Mouse (Mus musculus): Measurements from ENCODE around the gene Cnbp. TPM values are rescaled to one million over a fixed set of nuclear protein-coding genes. Genes with fewer than 3 reads are reported as not detected.

Cnbp gene
- polyA plus RNA-seq, 1 experiment from 2014 or later = 1,125 TPM

DNA sequence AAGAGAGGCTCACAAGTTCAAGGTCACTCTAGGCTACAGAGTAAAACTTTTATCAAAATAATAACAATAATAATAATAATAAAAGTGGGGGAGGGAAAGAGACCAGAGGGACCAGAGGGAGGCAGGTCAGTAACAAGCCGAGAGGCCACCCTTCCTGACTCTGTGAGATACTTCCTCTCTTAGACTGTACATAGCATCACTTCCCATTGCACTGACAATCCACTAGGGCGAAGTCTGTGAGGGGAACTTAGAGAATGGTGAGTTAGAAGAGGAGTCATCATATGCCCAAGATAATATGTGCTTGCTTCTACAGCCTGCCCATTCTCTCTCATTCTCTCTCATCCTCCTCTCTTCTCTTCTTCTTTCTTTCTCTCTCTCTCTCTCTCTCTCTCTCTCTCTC is 44.9 kb downstream of the Cnbp start:
- no peak overlapping the region for H3K4me3 ChIP-seq (ENCODE audit: low read depth, low read length)
- no peaks in the 10 kb centered on the region for H3K4me1 ChIP-seq (replicated peaks; ENCODE audit: control insufficient read depth, insufficient read depth, low read length)
- no peak overlapping the region for H3K4me2 ChIP-seq (replicated peaks; ENCODE audit: low read depth, low read length)
- H3K27me3 ChIP-seq (ENCODE audit: control insufficient read depth, insufficient read depth, low read length) = 0 out of 2 replicates have a peak, but pooled peaks cover 2% of the 10 kb centered on the region
- H3K36me3 ChIP-seq (ENCODE audit: control insufficient read depth, insufficient read depth, low read length) = no peaks in the 10 kb centered on the region
- H3K9ac ChIP-seq (ENCODE audit: low read depth, low read length) = no peak overlapping the region
- no peak overlapping the region for H3K27ac ChIP-seq (ENCODE audit: low read depth, low read length)
- ATAC-seq (ENCODE audit: low FRiP score) (no peak), DNase-seq (ENCODE audit: low spot score) (no peak)
- WGBS = 86% methylated on average over 2 of the region's 2 CpGs
- no peaks in the 10 kb centered on the region for H3K9me3 ChIP-seq (ENCODE audit: control insufficient read depth, low read length)

DNA sequence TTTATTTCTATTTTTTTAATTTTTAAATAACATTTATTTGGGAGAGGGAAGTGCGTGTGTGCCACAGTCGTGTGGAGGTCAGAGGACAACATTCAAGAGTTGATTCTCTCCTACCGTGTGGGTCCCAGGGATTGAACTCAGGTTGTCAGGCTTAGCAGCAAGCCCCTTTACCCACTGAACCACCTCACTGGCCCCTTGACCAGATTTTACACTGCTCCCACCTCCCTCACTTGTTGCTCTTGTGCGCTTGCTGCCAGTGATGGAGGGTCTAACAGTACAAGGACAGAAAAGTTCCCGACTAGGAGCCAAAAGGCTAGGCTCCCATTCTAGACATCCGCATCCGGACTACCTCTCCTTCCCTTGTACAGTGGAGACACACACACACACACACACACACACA is 45.5 kb downstream of the Cnbp start:
- no peaks in the 10 kb centered on the region for H3K36me3 ChIP-seq (ENCODE audit: control insufficient read depth, insufficient read depth, low read length)
- no peak overlapping the region for H3K4me3 ChIP-seq (ENCODE audit: low read depth, low read length)
- no peak for DNase-seq (ENCODE audit: low spot score)
- WGBS = 83% methylated on average over 7 of the region's 7 CpGs
- H3K27ac ChIP-seq (ENCODE audit: low read depth, low read length) = no peak overlapping the region
- no peak overlapping the region for H3K9ac ChIP-seq (ENCODE audit: low read depth, low read length)
- no peaks in the 10 kb centered on the region for H3K9me3 ChIP-seq (ENCODE audit: control insufficient read depth, low read length)
- no peak for ATAC-seq (ENCODE audit: low FRiP score)
- H3K4me2 ChIP-seq (replicated peaks; ENCODE audit: low read depth, low read length) = no peak overlapping the region
- H3K27me3 ChIP-seq (ENCODE audit: control insufficient read depth, insufficient read depth, low read length) = 0 out of 2 replicates have a peak, but pooled peaks cover 2% of the 10 kb centered on the region
- no peaks in the 10 kb centered on the region for H3K4me1 ChIP-seq (replicated peaks; ENCODE audit: control insufficient read depth, insufficient read depth, low read length)

DNA sequence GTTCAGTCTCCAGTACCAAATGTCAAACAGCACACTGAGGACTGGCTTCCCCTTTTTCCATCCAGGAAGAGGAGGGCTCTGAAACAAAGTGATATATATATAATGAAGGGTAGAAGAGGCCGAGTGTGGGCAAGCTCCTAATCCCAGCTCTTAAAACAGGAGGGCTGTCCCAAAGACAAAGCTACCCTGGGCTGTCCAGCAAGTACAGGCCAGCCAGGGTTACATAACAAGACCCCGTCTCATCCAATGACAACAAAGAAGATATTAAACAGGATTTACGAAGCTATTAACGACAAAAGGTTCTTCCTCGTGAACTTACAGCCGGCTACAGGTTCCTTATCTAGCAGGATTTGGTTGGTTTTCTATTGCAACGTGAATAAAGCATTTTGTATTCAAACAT is 46.0 kb downstream of the Cnbp start:
- H3K9ac ChIP-seq (ENCODE audit: low read depth, low read length) = no peak overlapping the region
- no peaks in the 10 kb centered on the region for H3K9me3 ChIP-seq (ENCODE audit: control insufficient read depth, low read length)
- no peak overlapping the region for H3K4me3 ChIP-seq (ENCODE audit: low read depth, low read length)
- 91% methylated on average over 7 of the region's 7 CpGs for WGBS
- H3K27me3 ChIP-seq (ENCODE audit: control insufficient read depth, insufficient read depth, low read length) = 0 out of 2 replicates have a peak, but pooled peaks cover 2% of the 10 kb centered on the region
- no peaks in the 10 kb centered on the region for H3K4me1 ChIP-seq (replicated peaks; ENCODE audit: control insufficient read depth, insufficient read depth, low read length)
- ATAC-seq (ENCODE audit: low FRiP score) (no peak), DNase-seq (ENCODE audit: low spot score) (no peak)
- H3K27ac ChIP-seq (ENCODE audit: low read depth, low read length) = no peak overlapping the region
- H3K36me3 ChIP-seq (ENCODE audit: control insufficient read depth, insufficient read depth, low read length) = no peaks in the 10 kb centered on the region
- no peak overlapping the region for H3K4me2 ChIP-seq (replicated peaks; ENCODE audit: low read depth, low read length)

DNA sequence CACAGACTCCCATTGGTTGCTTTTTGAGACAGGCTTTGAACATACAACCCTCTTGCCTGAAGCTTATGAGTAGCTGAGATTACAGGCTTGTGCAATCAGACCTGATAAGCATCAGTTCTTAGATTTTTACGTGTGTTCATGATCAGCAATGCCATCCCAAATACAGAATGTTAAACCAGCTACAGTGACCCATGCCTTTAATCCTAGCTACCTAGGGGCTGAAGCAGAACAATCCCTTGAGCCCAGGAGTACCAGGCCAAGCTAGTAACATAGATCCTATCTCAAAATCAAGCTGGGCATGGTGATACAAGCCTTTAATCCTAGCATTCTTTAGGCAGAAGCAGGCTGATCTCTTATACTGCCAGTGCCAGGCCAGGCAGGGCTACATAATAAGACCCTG is 46.9 kb downstream of the Cnbp start:
- Histone ChIP-seq H3K4me3 (ENCODE audit: low read depth, low read length) (no peak overlapping the region), H3K9me3 (ENCODE audit: control insufficient read depth, low read length) (no peaks in the 10 kb centered on the region), H3K4me2 (replicated peaks; ENCODE audit: low read depth, low read length) (no peak overlapping the region), H3K27me3 (ENCODE audit: control insufficient read depth, insufficient read depth, low read length) (no peaks in the 10 kb centered on the region), H3K27ac (ENCODE audit: low read depth, low read length) (no peak overlapping the region), H3K4me1 (replicated peaks; ENCODE audit: control insufficient read depth, insufficient read depth, low read length) (no peaks in the 10 kb centered on the region), H3K36me3 (ENCODE audit: control insufficient read depth, insufficient read depth, low read length) (no peaks in the 10 kb centered on the region), H3K9ac (ENCODE audit: low read depth, low read length) (no peak overlapping the region)
- DNase-seq (ENCODE audit: low spot score) (no peak), ATAC-seq (ENCODE audit: low FRiP score) (no peak)
- WGBS = 84% methylated on average over 1 of the region's 1 CpGs

DNA sequence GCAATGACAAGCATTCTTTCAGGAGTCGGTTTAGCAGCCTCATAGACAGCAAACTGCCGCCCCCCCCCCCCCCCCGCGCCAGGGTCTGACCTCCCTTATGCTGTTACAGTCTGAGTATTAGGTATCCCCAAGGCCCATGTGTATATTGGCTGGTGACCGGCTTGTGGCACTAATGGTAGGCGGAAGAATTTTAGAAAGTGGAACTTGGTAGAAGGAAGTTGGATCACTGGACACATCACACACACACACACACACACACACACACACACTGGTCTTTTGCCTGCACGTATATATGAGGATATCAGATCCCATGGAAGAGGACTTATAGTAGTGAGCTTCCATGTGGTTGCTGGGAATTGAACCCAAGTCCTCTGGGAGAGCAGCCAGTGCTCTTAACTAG is 48.4 kb downstream of the Cnbp start:
- H3K4me1 ChIP-seq (replicated peaks; ENCODE audit: control insufficient read depth, insufficient read depth, low read length) = no peaks in the 10 kb centered on the region
- H3K9me3 ChIP-seq (ENCODE audit: control insufficient read depth, low read length) = no peaks in the 10 kb centered on the region
- H3K27ac ChIP-seq (ENCODE audit: low read depth, low read length) = no peak overlapping the region
- H3K27me3 ChIP-seq (ENCODE audit: control insufficient read depth, insufficient read depth, low read length) = no peaks in the 10 kb centered on the region
- H3K4me2 ChIP-seq (replicated peaks; ENCODE audit: low read depth, low read length) = no peak overlapping the region
- H3K4me3 ChIP-seq (ENCODE audit: low read depth, low read length) = no peak overlapping the region
- no peak overlapping the region for H3K9ac ChIP-seq (ENCODE audit: low read depth, low read length)
- 88% methylated on average over 7 of the region's 7 CpGs for WGBS
- DNase-seq (ENCODE audit: low spot score) (no peak), ATAC-seq (ENCODE audit: low FRiP score) (no peak)
- H3K36me3 ChIP-seq (ENCODE audit: control insufficient read depth, insufficient read depth, low read length) = no peaks in the 10 kb centered on the region

DNA sequence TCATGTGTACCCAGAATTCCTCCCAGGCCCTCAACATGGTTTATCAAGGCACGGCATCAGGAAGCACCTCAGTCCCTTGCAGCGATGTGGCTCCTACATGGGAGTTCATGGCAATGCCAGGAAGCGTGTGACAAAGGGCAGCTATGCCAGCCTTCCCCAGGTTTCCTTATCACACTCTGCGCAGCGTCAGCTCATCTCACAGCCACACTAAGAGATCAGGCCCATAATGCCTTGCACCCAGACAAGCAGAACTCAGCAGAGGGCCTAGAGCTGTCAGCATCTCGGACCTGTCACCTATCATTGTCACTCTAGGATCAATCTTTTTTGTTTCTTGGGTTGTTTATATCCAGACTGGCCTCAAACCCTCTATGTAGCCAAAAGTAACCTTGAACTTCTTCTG is 51.3 kb downstream of the Cnbp start:
- no peaks in the 10 kb centered on the region for H3K36me3 ChIP-seq (ENCODE audit: control insufficient read depth, insufficient read depth, low read length)
- DNase-seq (ENCODE audit: low spot score) (no peak), ATAC-seq (ENCODE audit: low FRiP score) (no peak)
- 90% methylated on average over 6 of the region's 6 CpGs for WGBS
- no peak overlapping the region for H3K4me2 ChIP-seq (replicated peaks; ENCODE audit: low read depth, low read length)
- no peak overlapping the region for H3K4me3 ChIP-seq (ENCODE audit: low read depth, low read length)
- H3K9me3 ChIP-seq (ENCODE audit: control insufficient read depth, low read length) = no peaks in the 10 kb centered on the region
- no peaks in the 10 kb centered on the region for H3K27me3 ChIP-seq (ENCODE audit: control insufficient read depth, insufficient read depth, low read length)
- H3K9ac ChIP-seq (ENCODE audit: low read depth, low read length) = no peak overlapping the region
- no peak overlapping the region for H3K27ac ChIP-seq (ENCODE audit: low read depth, low read length)
- no peaks in the 10 kb centered on the region for H3K4me1 ChIP-seq (replicated peaks; ENCODE audit: control insufficient read depth, insufficient read depth, low read length)

DNA sequence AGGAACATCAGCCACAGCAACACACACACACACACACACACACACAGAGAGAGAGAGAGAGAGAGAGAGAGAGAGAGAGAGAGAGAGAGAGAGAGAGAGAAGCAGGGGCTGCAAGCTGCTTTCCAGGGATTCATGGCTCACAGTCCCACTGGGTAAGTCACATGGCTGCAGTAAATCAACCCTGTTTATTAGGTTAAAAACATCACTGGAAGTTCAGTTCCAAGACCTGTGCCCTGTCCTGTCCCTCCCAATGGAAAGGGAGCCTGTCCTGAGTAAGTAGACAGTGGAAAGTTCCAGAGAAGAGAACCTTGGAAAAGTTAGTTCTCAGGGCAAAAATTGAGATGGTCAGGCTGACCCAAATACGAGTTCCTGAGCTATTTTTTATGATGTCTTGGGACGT is 53.6 kb downstream of the Cnbp start:
- Histone ChIP-seq H3K27me3 (ENCODE audit: control insufficient read depth, insufficient read depth, low read length) (no peaks in the 10 kb centered on the region), H3K4me2 (replicated peaks; ENCODE audit: low read depth, low read length) (no peak overlapping the region), H3K27ac (ENCODE audit: low read depth, low read length) (no peak overlapping the region), H3K36me3 (ENCODE audit: control insufficient read depth, insufficient read depth, low read length) (no peaks in the 10 kb centered on the region), H3K4me3 (ENCODE audit: low read depth, low read length) (no peak overlapping the region), H3K9ac (ENCODE audit: low read depth, low read length) (no peak overlapping the region), H3K4me1 (replicated peaks; ENCODE audit: control insufficient read depth, insufficient read depth, low read length) (no peaks in the 10 kb centered on the region), H3K9me3 (ENCODE audit: control insufficient read depth, low read length) (no peaks in the 10 kb centered on the region)
- DNase-seq (ENCODE audit: low spot score) (no peak), ATAC-seq (ENCODE audit: low FRiP score) (no peak)
- WGBS = 39% methylated on average over 2 of the region's 2 CpGs

DNA sequence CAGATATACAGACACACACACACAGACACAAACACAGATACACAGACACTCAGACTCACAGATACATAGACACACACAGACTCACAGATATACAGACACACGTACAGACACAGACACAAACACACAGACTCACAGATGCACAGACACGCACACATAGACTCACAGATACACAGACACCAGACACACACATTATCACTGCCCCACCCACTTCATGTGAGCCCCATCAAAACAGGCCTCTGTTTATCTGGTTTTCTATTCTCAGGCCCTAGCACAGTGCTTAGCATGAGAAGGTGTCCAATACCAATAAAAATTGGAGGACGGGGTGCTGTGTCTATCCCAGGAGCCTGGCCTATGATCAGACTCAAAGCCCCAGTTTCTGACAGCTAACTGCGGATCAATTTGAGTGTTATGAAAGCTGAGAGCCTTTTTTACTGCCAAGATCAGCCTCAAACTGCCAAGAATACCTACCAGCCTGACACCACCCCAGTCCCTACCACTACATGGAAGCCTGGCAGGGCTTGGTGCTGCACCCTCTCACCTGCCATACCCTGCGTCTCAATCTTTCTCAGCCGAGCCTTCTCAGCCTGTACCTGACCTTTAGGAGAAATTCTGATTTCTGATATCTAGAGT is 54.5 kb downstream of the Cnbp start:
- H3K4me1 ChIP-seq (replicated peaks; ENCODE audit: control insufficient read depth, insufficient read depth, low read length) = no peaks in the 10 kb centered on the region
- H3K27ac ChIP-seq (ENCODE audit: low read depth, low read length) = no peak overlapping the region
- H3K4me2 ChIP-seq (replicated peaks; ENCODE audit: low read depth, low read length) = no peak overlapping the region
- H3K9me3 ChIP-seq (ENCODE audit: control insufficient read depth, low read length) = no peaks in the 10 kb centered on the region
- H3K27me3 ChIP-seq (ENCODE audit: control insufficient read depth, insufficient read depth, low read length) = no peaks in the 10 kb centered on the region
- no peaks in the 10 kb centered on the region for H3K36me3 ChIP-seq (ENCODE audit: control insufficient read depth, insufficient read depth, low read length)
- no peak overlapping the region for H3K4me3 ChIP-seq (ENCODE audit: low read depth, low read length)
- WGBS = 88% methylated on average over 6 of the region's 6 CpGs
- H3K9ac ChIP-seq (ENCODE audit: low read depth, low read length) = no peak overlapping the region
- DNase-seq (ENCODE audit: low spot score) (no peak), ATAC-seq (ENCODE audit: low FRiP score) (no peak)

DNA sequence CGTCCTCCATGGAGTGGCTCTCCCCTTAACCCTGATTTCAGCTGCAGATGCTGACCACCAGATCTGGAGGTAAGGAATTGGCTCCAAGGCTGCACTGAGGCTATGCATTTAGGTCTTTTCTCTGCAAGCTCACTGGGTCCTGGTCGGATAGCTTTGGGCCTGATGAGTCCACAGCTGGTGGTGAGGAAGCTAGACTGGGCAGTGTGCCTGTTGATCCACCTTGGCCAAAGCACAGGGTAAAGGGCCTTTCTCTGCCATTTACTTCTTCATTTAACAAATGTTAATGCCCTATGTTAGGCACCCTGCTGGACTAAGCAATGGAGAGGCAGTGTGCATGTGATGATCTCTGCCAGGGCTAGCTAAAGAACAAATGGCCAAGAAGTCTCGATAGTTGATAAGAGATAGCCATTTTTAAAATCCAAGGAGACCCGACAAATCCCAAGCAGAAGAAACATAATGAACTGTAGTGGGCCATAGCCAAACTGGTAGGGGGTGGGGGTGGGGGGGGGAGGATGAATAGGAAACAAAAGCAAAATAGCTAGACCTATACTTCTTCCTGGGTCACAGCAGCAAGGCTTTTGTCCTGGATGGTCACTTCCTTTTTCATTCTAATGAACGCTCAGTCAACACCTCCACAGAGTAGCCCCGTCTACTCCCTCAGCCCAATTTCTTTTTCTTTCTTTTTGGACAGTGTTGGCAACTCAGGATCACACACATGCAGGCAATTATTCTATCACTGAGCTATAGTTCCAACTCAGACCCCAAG is 55.3 kb downstream of the Cnbp start:
- no peak for DNase-seq (ENCODE audit: low spot score)
- no peaks in the 10 kb centered on the region for H3K4me1 ChIP-seq (replicated peaks; ENCODE audit: control insufficient read depth, insufficient read depth, low read length)
- H3K9ac ChIP-seq (ENCODE audit: low read depth, low read length) = no peak overlapping the region
- H3K27ac ChIP-seq (ENCODE audit: low read depth, low read length) = no peak overlapping the region
- WGBS = 51% methylated on average over 6 of the region's 6 CpGs
- ATAC-seq (ENCODE audit: low FRiP score) = no peak
- H3K4me3 ChIP-seq (ENCODE audit: low read depth, low read length) = no peak overlapping the region
- H3K36me3 ChIP-seq (ENCODE audit: control insufficient read depth, insufficient read depth, low read length) = no peaks in the 10 kb centered on the region
- H3K27me3 ChIP-seq (ENCODE audit: control insufficient read depth, insufficient read depth, low read length) = no peaks in the 10 kb centered on the region
- H3K9me3 ChIP-seq (ENCODE audit: control insufficient read depth, low read length) = no peaks in the 10 kb centered on the region
- H3K4me2 ChIP-seq (replicated peaks; ENCODE audit: low read depth, low read length) = no peak overlapping the region
